Mouse (Mus musculus) erythroblast, embryonic 14.5 days (primary cell): Measurements from ENCODE around the gene Apob.

ENCODE experiments used
- GATA1 ChIP-seq: IDR thresholded peaks from 2 replicates; pipeline ENCODE4 v1.6.1; 2012; ENCODE audit warnings: low read length, inconsistent platforms, mixed read lengths
- TAL1 ChIP-seq: IDR thresholded peaks from 3 replicates; pipeline ENCODE4 v1.6.1; 2012; ENCODE audit warnings: low read length, inconsistent platforms, mixed read lengths

- no peak for TF ChIP-seq GATA1
- TF ChIP-seq TAL1 = no peak
Observed at GRCm38 (mm10) chr12:7977466-7978189, at the start of gene Apob.
